Mouse (Mus musculus): Measurements from ENCODE around the gene Hcls1. TPM values are rescaled to one million over a fixed set of nuclear protein-coding genes. Genes with fewer than 3 reads are reported as not detected.

The Hcls1 gene
- polyA plus RNA-seq, 1 experiment from 2014 or later, result 7.8 TPM

- WGBS, result 82% methylated on average over 3 of the region's 3 CpGs
- Histone ChIP-seq H3K9ac (no peak overlapping the region), H3K4me1 (no peaks in the 10 kb centered on the region), H3K9me3 (no peaks in the 10 kb centered on the region), H3K27ac (no peak overlapping the region), H3K4me2 (no peak overlapping the region), H3K4me3 (no peak overlapping the region), H3K27me3 (no peaks in the 10 kb centered on the region), H3K36me3 (peaks cover 53% of the 10 kb centered on the region)
- no peak for ATAC-seq (ENCODE audit: borderline replicate concordance, extremely low read depth, low FRiP score, low TSS enrichment)
These were observed 14.4 kb upstream of the Hcls1 start for GRCm38 (mm10) chr16:36920410-36920809.

GRCm38 (mm10) chr16:36921067-36921613 is 13.6 kb upstream of the Hcls1 start:
- H3K4me1 ChIP-seq, result no peaks in the 10 kb centered on the region
- H3K9me3 ChIP-seq, result no peaks in the 10 kb centered on the region
- peaks cover 53% of the 10 kb centered on the region for H3K36me3 ChIP-seq
- no peak overlapping the region for H3K9ac ChIP-seq
- no peaks in the 10 kb centered on the region for H3K27me3 ChIP-seq
- no peak overlapping the region for H3K27ac ChIP-seq
- H3K4me3 ChIP-seq, result no peak overlapping the region
- ATAC-seq (ENCODE audit: borderline replicate concordance, extremely low read depth, low FRiP score, low TSS enrichment), result no peak
- H3K4me2 ChIP-seq, result no peak overlapping the region
- 92% methylated on average over 8 of the region's 8 CpGs for WGBS

- Histone ChIP-seq H3K9ac (no peak overlapping the region), H3K36me3 (peaks cover 56% of the 10 kb centered on the region), H3K4me2 (no peak overlapping the region), H3K4me3 (no peak overlapping the region), H3K9me3 (no peaks in the 10 kb centered on the region), H3K27ac (no peak overlapping the region), H3K27me3 (no peaks in the 10 kb centered on the region), H3K4me1 (no peaks in the 10 kb centered on the region)
- WGBS, result 86% methylated on average over 6 of the region's 6 CpGs
- ATAC-seq (ENCODE audit: borderline replicate concordance, extremely low read depth, low FRiP score, low TSS enrichment), result no peak
These were observed 12.8 kb upstream of the Hcls1 start for GRCm38 (mm10) chr16:36921980-36922379.

GRCm38 (mm10) chr16:36924312-36924711 is 10.5 kb upstream of the Hcls1 start:
- Histone ChIP-seq H3K27ac (no peak overlapping the region), H3K36me3 (peaks cover 59% of the 10 kb centered on the region), H3K9me3 (no peaks in the 10 kb centered on the region), H3K4me2 (no peak overlapping the region), H3K27me3 (no peaks in the 10 kb centered on the region), H3K9ac (no peak overlapping the region), H3K4me3 (no peak overlapping the region), H3K4me1 (no peaks in the 10 kb centered on the region)
- ATAC-seq (ENCODE audit: borderline replicate concordance, extremely low read depth, low FRiP score, low TSS enrichment), result no peak
- WGBS, result 91% methylated on average over 8 of the region's 8 CpGs

- Histone ChIP-seq H3K9me3 (no peaks in the 10 kb centered on the region), H3K4me3 (no peak overlapping the region), H3K36me3 (peaks cover 61% of the 10 kb centered on the region), H3K9ac (no peak overlapping the region), H3K27me3 (no peaks in the 10 kb centered on the region), H3K27ac (no peak overlapping the region), H3K4me1 (no peaks in the 10 kb centered on the region), H3K4me2 (no peak overlapping the region)
- 88% methylated on average over 6 of the region's 6 CpGs for WGBS
- ATAC-seq (ENCODE audit: borderline replicate concordance, extremely low read depth, low FRiP score, low TSS enrichment), result no peak
These were observed 9.4 kb upstream of the Hcls1 start for GRCm38 (mm10) chr16:36925351-36925750.

GRCm38 (mm10) chr16:36925797-36926196 is 9.0 kb upstream of the Hcls1 start:
- WGBS, result 73% methylated on average over 6 of the region's 6 CpGs
- ATAC-seq (ENCODE audit: borderline replicate concordance, extremely low read depth, low FRiP score, low TSS enrichment), result no peak
- H3K36me3 ChIP-seq, result peaks cover 63% of the 10 kb centered on the region
- no peaks in the 10 kb centered on the region for H3K27me3 ChIP-seq
- no peaks in the 10 kb centered on the region for H3K4me1 ChIP-seq
- no peaks in the 10 kb centered on the region for H3K9me3 ChIP-seq
- no peak overlapping the region for H3K9ac ChIP-seq
- no peak overlapping the region for H3K27ac ChIP-seq
- H3K4me2 ChIP-seq, result no peak overlapping the region
- H3K4me3 ChIP-seq, result no peak overlapping the region

GRCm38 (mm10) chr16:36926514-36927447 is 8.0 kb upstream of the Hcls1 start:
- ATAC-seq (ENCODE audit: borderline replicate concordance, extremely low read depth, low FRiP score, low TSS enrichment), result no peak
- H3K36me3 ChIP-seq, result peaks cover 63% of the 10 kb centered on the region
- 90% methylated on average over 10 of the region's 10 CpGs for WGBS

GRCm38 (mm10) chr16:36927495-36928105 is 7.2 kb upstream of the Hcls1 start:
- no peak for ATAC-seq (ENCODE audit: borderline replicate concordance, extremely low read depth, low FRiP score, low TSS enrichment)
- no peak overlapping the region for H3K27ac ChIP-seq
- H3K9ac ChIP-seq, result no peak overlapping the region
- H3K4me1 ChIP-seq, result no peaks in the 10 kb centered on the region
- H3K4me3 ChIP-seq, result no peak overlapping the region
- WGBS, result 86% methylated on average over 10 of the region's 10 CpGs
- H3K36me3 ChIP-seq, result peaks cover 70% of the 10 kb centered on the region
- no peaks in the 10 kb centered on the region for H3K27me3 ChIP-seq
- H3K4me2 ChIP-seq, result no peak overlapping the region
- no peaks in the 10 kb centered on the region for H3K9me3 ChIP-seq

More at GRCm38 (mm10) chr16:36926514-36927447, 8.0 kb upstream of the Hcls1 start:
- Histone ChIP-seq H3K4me3 (no peak overlapping the region), H3K9ac (no peak overlapping the region), H3K27ac (no peak overlapping the region), H3K9me3 (no peaks in the 10 kb centered on the region), H3K27me3 (no peaks in the 10 kb centered on the region), H3K4me2 (no peak overlapping the region), H3K4me1 (no peaks in the 10 kb centered on the region)

GRCm38 (mm10) chr16:36928106-36928500 is 6.7 kb upstream of the Hcls1 start:
- Histone ChIP-seq H3K9ac (no peak overlapping the region), H3K4me3 (no peak overlapping the region), H3K4me1 (no peaks in the 10 kb centered on the region), H3K27ac (no peak overlapping the region), H3K9me3 (no peaks in the 10 kb centered on the region), H3K27me3 (no peaks in the 10 kb centered on the region), H3K4me2 (no peak overlapping the region), H3K36me3 (peaks cover 73% of the 10 kb centered on the region)
- WGBS, result 85% methylated on average over 8 of the region's 8 CpGs
- no peak for ATAC-seq (ENCODE audit: borderline replicate concordance, extremely low read depth, low FRiP score, low TSS enrichment)

- Histone ChIP-seq H3K27ac (no peak overlapping the region), H3K4me2 (no peak overlapping the region), H3K4me3 (no peak overlapping the region), H3K36me3 (peaks cover 73% of the 10 kb centered on the region), H3K9ac (no peak overlapping the region), H3K9me3 (no peaks in the 10 kb centered on the region), H3K4me1 (no peaks in the 10 kb centered on the region), H3K27me3 (no peaks in the 10 kb centered on the region)
- ATAC-seq (ENCODE audit: borderline replicate concordance, extremely low read depth, low FRiP score, low TSS enrichment), result no peak
- 91% methylated on average over 7 of the region's 7 CpGs for WGBS
These were observed 5.6 kb upstream of the Hcls1 start for GRCm38 (mm10) chr16:36929216-36929615.

GRCm38 (mm10) chr16:36930231-36931136 is 4.3 kb upstream of the Hcls1 start:
- H3K4me1 ChIP-seq, result no peaks in the 10 kb centered on the region
- H3K27me3 ChIP-seq, result no peaks in the 10 kb centered on the region
- WGBS, result 56% methylated on average over 11 of the region's 11 CpGs
- no peak overlapping the region for H3K4me2 ChIP-seq
- H3K36me3 ChIP-seq, result peaks cover 68% of the 10 kb centered on the region
- ATAC-seq (ENCODE audit: borderline replicate concordance, extremely low read depth, low FRiP score, low TSS enrichment), result no peak
- no peak overlapping the region for H3K4me3 ChIP-seq
- no peak overlapping the region for H3K9ac ChIP-seq
- H3K9me3 ChIP-seq, result no peaks in the 10 kb centered on the region
- no peak overlapping the region for H3K27ac ChIP-seq
